Mouse (Mus musculus) kidney, embryonic 15.5 days (tissue): Measurements from ENCODE around the gene Fbxo41. TPM values are rescaled to one million over a fixed set of nuclear protein-coding genes. Genes with fewer than 3 reads are reported as not detected.
A peak's percentile ranks its signal among the peaks of the same experiment; 100 is the strongest.

Source experiments
- ATAC-seq: fragments of 200-750 bp; cut with Nextera tagmentation; replicated peaks from 2 replicates; pipeline ENCODE4 v1.8.0; 2017; ENCODE audit warnings: moderate TSS enrichment; ENCODE audit not compliant: low FRiP score
- H3K27ac ChIP-seq: fragments of 300-500 bp; sonication (generic); 2 replicates; pipeline ENCODE4 v1.5.1; 2015; ENCODE audit warnings: mild to moderate bottlenecking, inconsistent platforms
- H3K27me3 ChIP-seq: fragments of 300-500 bp; sonication (generic); 2 replicates; pipeline ENCODE4 v1.6.1; 2015; ENCODE audit warnings: inconsistent platforms
- H3K36me3 ChIP-seq: fragments of 300-500 bp; sonication (generic); 2 replicates; pipeline ENCODE4 v1.6.1; 2015; ENCODE audit warnings: inconsistent platforms
- H3K4me1 ChIP-seq: fragments of 300-500 bp; sonication (generic); 2 replicates; pipeline ENCODE4 v1.6.1; 2015; ENCODE audit warnings: inconsistent platforms
- H3K4me2 ChIP-seq: fragments of 300-500 bp; sonication (generic); 2 replicates; pipeline ENCODE4 v1.6.1; 2015; ENCODE audit warnings: moderate library complexity, mild to moderate bottlenecking, inconsistent platforms
- H3K4me3 ChIP-seq: fragments of 300-500 bp; sonication (generic); replicated peaks from 2 replicates; pipeline ENCODE4 v1.5.1; 2015; ENCODE audit warnings: mild to moderate bottlenecking, inconsistent platforms
- H3K9ac ChIP-seq: fragments of 300-500 bp; sonication (generic); 2 replicates; pipeline ENCODE4 v1.6.1; 2015; ENCODE audit warnings: mild to moderate bottlenecking, inconsistent platforms
- H3K9me3 ChIP-seq: fragments of 300-500 bp; sonication (generic); replicated peaks from 2 replicates; pipeline ENCODE4 v1.6.1; 2016; ENCODE audit warnings: inconsistent platforms
- WGBS: fragments of 180-500 bp; shearing (Covaris S2); methylation state at CpG from one replicate; pipeline ENCODE4 v1.1.7; 2015; ENCODE audit warnings: mixed read lengths; 5-methylcytosine and 5-hydroxymethylcytosine counted together
- polyA plus RNA-seq: library from polyadenylated mRNA; unstranded; fragments of >200 nt; fragmentation: Nextera tagmentation; extraction: Ambion mirVana; gene quantifications from 2 replicates; pipeline ENCODE4 v1.2.1, GENCODE M21; 2015

Fbxo41 gene
- 0.08 and 0.18 TPM in 2 replicates for polyA plus RNA-seq

GRCm38 (mm10) chr6:85502911-85503250 is at the start of gene Fbxo41:
Fbxo41 (minus strand) TSS chr6:85502994.
- Histone ChIP-seq H3K4me3 (peak within 1 kb of the TSS; percentile 70), H3K9ac (peak within 1 kb of the TSS; percentile 53), H3K36me3 (no peaks in the 10 kb centered on the region), H3K27ac (no peak within 1 kb of the TSS), H3K4me2 (peak within 1 kb of the TSS; percentile 94), H3K27me3 (peaks cover 68% of the 10 kb centered on the region), H3K4me1 (peaks cover 16% of the 10 kb centered on the region), H3K9me3 (no peaks in the 10 kb centered on the region)
- peak; percentile 76 for ATAC-seq
- under 1% methylated on average over 20 of the region's 22 CpGs for WGBS

DNA sequence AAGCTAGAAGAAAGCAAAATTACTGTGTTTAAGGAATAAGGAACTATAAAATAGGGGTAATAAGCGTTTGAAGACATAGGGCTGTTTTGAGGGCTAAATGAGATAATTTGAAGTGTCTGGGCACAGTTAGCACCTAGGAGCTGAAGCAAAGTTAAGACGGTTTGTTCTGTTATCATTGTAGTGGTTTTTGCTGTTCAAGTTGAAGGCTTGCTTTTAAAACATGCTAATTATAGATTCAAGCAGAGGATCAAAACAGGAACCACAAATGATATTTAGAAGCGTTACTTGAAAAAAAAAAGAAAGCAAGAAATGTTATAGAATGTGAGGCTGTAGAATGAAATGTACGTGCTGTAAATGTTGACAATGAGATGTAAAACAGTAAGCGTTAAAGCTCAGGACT is 44.8 kb upstream of the Fbxo41 start:
- no peaks in the 10 kb centered on the region for H3K36me3 ChIP-seq
- no peak overlapping the region for H3K4me2 ChIP-seq
- no peak for ATAC-seq
- no peak overlapping the region for H3K9ac ChIP-seq
- H3K4me1 ChIP-seq, result no peaks in the 10 kb centered on the region
- 83% methylated on average over 5 of the region's 5 CpGs for WGBS
- H3K27ac ChIP-seq, result no peak overlapping the region
- no peak overlapping the region for H3K4me3 ChIP-seq
- H3K27me3 ChIP-seq, result no peaks in the 10 kb centered on the region
- no peaks in the 10 kb centered on the region for H3K9me3 ChIP-seq

DNA sequence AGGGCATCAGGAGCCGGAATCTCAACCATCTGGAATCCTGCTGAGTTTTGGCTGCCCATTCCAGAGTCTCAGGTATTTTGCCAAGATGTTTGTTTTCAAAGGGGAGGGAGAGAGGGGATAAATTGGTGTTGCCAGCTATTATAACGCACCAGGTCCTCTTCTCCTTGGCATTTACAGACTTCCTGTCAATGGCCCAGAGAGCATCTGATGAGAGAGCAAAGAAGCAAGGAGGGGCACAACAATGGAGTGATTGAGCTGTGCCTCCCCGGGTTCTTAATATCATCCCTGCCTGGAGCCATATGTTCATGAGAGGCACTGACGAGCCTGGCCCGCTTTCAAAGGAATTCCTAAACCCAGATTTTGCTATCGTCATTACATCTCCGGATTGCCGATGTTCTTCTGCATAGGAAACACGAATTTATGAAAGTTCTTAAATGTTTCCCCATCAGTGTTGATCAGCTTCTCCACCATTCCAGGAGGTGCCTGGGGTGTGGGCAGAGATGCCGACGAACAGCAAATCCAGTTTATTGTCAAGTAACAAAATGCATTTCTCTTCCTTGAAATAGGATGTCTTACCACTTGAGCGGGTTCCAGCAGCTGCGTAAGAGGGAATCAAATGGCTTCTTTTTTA is 41.6 kb upstream of the Fbxo41 start:
- Histone ChIP-seq H3K36me3 (no peaks in the 10 kb centered on the region), H3K9ac (no peak overlapping the region), H3K27me3 (no peaks in the 10 kb centered on the region), H3K4me3 (no peak overlapping the region), H3K4me2 (no peak overlapping the region), H3K9me3 (no peaks in the 10 kb centered on the region), H3K27ac (no peak overlapping the region), H3K4me1 (no peaks in the 10 kb centered on the region)
- ATAC-seq, result no peak
- 85% methylated on average over 13 of the region's 13 CpGs for WGBS

DNA sequence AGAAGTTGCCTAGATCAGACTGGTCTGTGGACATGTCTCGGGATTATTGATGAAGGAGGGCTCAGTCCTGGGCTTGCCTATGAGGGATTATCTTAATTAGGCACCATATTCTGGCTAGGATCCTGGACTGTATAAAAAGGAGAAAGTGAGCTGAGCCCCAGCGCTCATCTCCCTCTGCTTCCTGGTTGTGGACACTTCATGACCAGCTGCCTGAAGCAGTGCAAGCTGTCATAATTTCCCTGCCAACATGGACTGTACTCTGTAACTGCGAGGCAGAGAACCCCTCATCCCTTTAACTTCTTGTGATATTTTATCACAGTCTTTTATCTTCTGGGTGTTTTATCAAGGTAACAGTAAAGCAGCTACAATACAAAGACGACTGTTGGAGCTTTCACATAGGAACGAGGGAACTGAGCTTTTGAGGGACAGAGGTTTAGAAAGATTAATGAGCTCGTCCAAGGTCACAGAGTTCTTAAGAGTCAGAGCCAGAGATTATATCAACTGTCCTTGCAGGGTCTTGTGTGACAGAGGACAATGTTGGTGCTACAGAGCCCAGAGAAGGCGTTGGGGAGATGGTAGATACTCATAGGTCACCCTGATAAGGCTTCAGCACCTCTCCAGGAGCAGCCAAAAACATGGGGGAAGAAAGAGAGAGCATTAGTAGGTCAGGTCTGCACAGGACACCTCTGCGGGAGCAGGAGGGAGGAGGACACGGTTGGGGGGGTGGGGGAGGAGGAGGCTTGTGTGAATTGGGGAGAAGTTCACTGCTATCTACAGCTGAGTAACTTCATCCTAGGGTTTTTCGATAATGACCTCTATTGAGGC is 40.8 kb upstream of the Fbxo41 start:
- no peak for ATAC-seq
- H3K9ac ChIP-seq, result no peak overlapping the region
- no peaks in the 10 kb centered on the region for H3K27me3 ChIP-seq
- WGBS, result 68% methylated on average over 10 of the region's 10 CpGs
- no peak overlapping the region for H3K4me3 ChIP-seq
- no peaks in the 10 kb centered on the region for H3K36me3 ChIP-seq
- H3K4me1 ChIP-seq, result no peaks in the 10 kb centered on the region
- H3K9me3 ChIP-seq, result no peaks in the 10 kb centered on the region
- H3K27ac ChIP-seq, result no peak overlapping the region
- no peak overlapping the region for H3K4me2 ChIP-seq

GRCm38 (mm10) chr6:85522825-85523224 is 20.0 kb upstream of the Fbxo41 start:
- WGBS, result 78% methylated on average over 2 of the region's 2 CpGs
- Histone ChIP-seq H3K36me3 (no peaks in the 10 kb centered on the region), H3K9me3 (no peaks in the 10 kb centered on the region), H3K27ac (no peak overlapping the region), H3K4me1 (no peaks in the 10 kb centered on the region), H3K9ac (no peak overlapping the region), H3K4me3 (no peak overlapping the region), H3K27me3 (peaks cover 14% of the 10 kb centered on the region), H3K4me2 (no peak overlapping the region)
- ATAC-seq, result no peak

DNA sequence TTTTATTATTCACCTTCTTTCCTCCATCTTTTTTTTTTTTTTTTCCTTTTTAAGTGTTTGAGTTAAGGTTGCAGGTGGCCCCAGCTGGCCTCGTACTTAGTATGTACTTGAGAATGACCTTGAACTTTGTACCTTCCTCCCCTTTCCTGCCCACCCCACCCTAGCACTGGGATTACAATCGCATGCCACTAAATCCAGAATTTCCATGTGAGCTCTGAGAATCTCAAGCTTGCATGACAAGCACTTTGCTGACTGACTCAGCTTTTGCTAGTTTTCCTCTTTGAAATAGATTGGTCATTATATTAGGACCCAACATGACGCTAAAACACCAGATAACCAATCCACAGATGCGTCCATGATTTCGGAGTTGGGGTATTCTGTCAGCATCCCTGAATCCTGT is 19.2 kb upstream of the Fbxo41 start:
- Histone ChIP-seq H3K9ac (no peak overlapping the region), H3K36me3 (no peaks in the 10 kb centered on the region), H3K27me3 (peaks cover 21% of the 10 kb centered on the region), H3K4me3 (no peak overlapping the region), H3K4me1 (no peaks in the 10 kb centered on the region), H3K4me2 (no peak overlapping the region), H3K27ac (no peak overlapping the region), H3K9me3 (no peaks in the 10 kb centered on the region)
- WGBS, result 83% methylated on average over 5 of the region's 5 CpGs
- ATAC-seq, result no peak

- no peak overlapping the region for H3K9ac ChIP-seq
- H3K4me1 ChIP-seq, result peaks cover 6% of the 10 kb centered on the region
- peaks cover 59% of the 10 kb centered on the region for H3K27me3 ChIP-seq
- no peak overlapping the region for H3K4me2 ChIP-seq
- H3K4me3 ChIP-seq, result no peak overlapping the region
- no peak overlapping the region for H3K27ac ChIP-seq
- no peaks in the 10 kb centered on the region for H3K9me3 ChIP-seq
- 59% methylated on average over 5 of the region's 5 CpGs for WGBS
- no peak for ATAC-seq
- H3K36me3 ChIP-seq, result no peaks in the 10 kb centered on the region
These were observed 15.4 kb upstream of the Fbxo41 start for GRCm38 (mm10) chr6:85518091-85518693.

DNA sequence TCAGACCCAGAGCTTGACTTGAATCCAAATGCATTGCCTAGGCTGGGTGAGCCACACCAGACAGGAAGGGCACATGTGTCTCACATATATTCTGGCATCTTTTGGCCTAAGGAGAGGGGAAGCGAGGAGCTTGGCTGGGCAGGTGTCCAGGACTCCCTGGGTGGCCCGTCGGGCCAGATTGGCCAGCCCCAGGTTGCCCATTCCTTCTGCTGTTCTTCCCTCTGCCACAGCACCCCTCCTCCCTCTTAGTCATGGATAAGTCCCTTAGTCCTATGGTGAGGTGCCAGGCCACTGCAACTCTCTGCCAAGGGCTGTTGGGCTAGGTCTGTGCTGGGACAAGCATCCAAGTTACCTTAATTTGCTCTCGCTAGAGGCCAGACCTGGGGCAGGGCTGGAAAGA is 13.1 kb upstream of the Fbxo41 start:
- no peak for ATAC-seq
- H3K27ac ChIP-seq, result no peak overlapping the region
- no peak overlapping the region for H3K4me3 ChIP-seq
- H3K9me3 ChIP-seq, result no peaks in the 10 kb centered on the region
- no peak overlapping the region for H3K4me2 ChIP-seq
- WGBS, result 73% methylated on average over 4 of the region's 4 CpGs
- H3K9ac ChIP-seq, result no peak overlapping the region
- peaks cover 28% of the 10 kb centered on the region for H3K4me1 ChIP-seq
- no peaks in the 10 kb centered on the region for H3K36me3 ChIP-seq
- peaks cover 79% of the 10 kb centered on the region for H3K27me3 ChIP-seq

DNA sequence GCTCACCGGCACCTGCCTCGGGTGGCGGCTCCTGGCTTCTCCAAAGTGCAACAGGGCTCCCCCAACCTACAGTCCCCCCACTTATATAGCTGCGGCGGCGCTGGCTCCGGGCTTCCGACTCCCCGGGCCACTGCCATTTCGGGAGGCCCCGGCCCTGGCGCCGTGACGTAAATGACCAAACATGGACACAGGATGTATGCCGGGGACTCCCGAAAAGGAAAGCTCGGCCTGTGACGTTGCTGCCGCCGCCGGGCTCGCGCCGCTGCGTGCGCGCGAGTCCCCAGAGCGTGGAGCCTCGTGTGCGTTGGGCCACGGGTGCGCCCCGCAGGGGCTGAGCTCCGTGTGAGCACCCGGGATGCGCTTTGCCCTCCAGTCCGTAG is 10.7 kb upstream of the Fbxo41 start, which contains the start of gene Egr4:
Gene Egr4 (minus strand): TSS at position 59 of the 380 bp plus-strand sequence.
- WGBS, result under 1% methylated on average over 38 of the region's 38 CpGs
- Histone ChIP-seq H3K27me3 (peaks cover 99% of the 10 kb centered on the region), H3K36me3 (no peaks in the 10 kb centered on the region), H3K4me3 (peak within 1 kb of the TSS; percentile 46), H3K4me2 (peak within 1 kb of the TSS; percentile 81), H3K4me1 (peaks cover 28% of the 10 kb centered on the region), H3K9me3 (no peaks in the 10 kb centered on the region), H3K27ac (no peak within 1 kb of the TSS), H3K9ac (no peak within 1 kb of the TSS)
- peak; percentile 63 for ATAC-seq

DNA sequence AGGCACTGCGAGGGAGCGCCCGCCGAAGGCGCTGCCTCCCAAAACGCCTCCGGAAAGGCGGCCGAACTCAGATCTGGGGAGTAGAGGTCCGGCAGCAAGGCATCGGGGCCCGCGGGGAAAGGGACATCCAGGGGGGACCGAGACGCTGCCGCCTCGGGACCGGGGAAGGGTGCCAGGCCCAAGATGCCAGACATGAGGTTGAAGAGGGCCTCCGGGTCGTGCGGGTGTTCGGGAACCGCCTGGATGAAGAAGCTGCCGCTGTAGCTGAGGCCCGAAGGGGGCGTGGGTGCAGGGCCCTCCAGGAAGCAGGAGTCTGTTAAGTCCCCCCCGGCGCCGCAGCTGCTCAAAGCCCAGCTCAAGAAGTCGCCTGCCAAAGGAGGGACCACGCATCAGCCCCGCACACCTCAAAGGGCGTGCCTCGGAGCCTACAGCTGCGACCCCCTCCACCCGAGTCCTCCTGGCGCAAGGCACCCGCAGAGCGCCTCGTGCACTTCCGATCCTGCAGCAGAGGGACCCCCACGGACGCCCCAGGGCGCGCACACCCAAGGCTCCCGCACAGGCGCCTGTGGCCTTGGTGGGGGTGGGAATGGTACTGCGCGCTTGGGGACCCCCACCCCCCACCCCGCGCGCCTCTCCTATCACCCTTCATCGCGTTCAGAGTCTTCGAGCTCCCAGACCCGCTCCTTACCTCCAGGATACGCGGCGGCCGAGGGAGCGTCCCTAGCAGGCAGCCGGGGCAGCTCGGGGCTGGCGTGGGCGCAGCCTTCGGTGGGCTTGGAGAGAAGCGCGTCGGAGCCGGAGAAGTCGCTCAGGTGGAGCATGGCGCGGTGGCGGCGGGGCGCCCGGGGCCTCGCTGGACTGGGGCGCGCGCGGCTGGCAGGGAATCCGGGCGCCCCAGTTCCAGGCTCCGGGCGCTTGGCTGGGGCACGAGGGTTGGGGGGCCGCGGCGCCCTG is 10.1 kb upstream of the Fbxo41 start:
- Histone ChIP-seq H3K4me2 (peak overlapping the region; percentile 81), H3K27me3 (peaks cover 98% of the 10 kb centered on the region), H3K27ac (no peak overlapping the region), H3K36me3 (no peaks in the 10 kb centered on the region), H3K4me3 (peak overlapping the region; percentile 46), H3K9ac (no peak overlapping the region), H3K9me3 (no peaks in the 10 kb centered on the region), H3K4me1 (peaks cover 28% of the 10 kb centered on the region)
- 1% methylated on average over 87 of the region's 90 CpGs for WGBS
- peak; percentile 54; the same call in 1 of the 2 replicates for ATAC-seq

GRCm38 (mm10) chr6:85512056-85512440 is 9.3 kb upstream of the Fbxo41 start:
- H3K9me3 ChIP-seq, result no peaks in the 10 kb centered on the region
- peak overlapping the region; percentile 46 for H3K4me3 ChIP-seq
- H3K4me1 ChIP-seq, result peaks cover 28% of the 10 kb centered on the region
- no peak overlapping the region for H3K9ac ChIP-seq
- no peak overlapping the region for H3K27ac ChIP-seq
- H3K27me3 ChIP-seq, result peaks cover 96% of the 10 kb centered on the region
- no peaks in the 10 kb centered on the region for H3K36me3 ChIP-seq
- under 1% methylated on average over 35 of the region's 36 CpGs for WGBS
- no peak for ATAC-seq
- H3K4me2 ChIP-seq, result peak overlapping the region; percentile 81
